Mouse (Mus musculus) kidney, embryonic 14.5 days (tissue): ENCODE data around the gene Ints13. TPM values are rescaled to one million over a fixed set of nuclear protein-coding genes. Genes with fewer than 3 reads are reported as not detected.

Experiments used
- ATAC-seq: fragments of 200-750 bp; cut with Nextera tagmentation; 2 replicates; pipeline ENCODE4 v1.8.0; 2017; ENCODE audit warnings: moderate number of reproducible peaks, mild to moderate bottlenecking, moderate TSS enrichment, moderate library complexity; ENCODE audit not compliant: low FRiP score, low TSS enrichment
- H3K27ac ChIP-seq: fragments of 300-500 bp; sonication (generic); 2 replicates; pipeline ENCODE4 v1.5.1; 2014; ENCODE audit warnings: low read depth, mild to moderate bottlenecking, low read length, moderate library complexity, mixed read lengths
- H3K27me3 ChIP-seq: fragments of 300-500 bp; sonication (generic); 2 replicates; pipeline ENCODE4 v1.6.1; 2014; ENCODE audit warnings: mild to moderate bottlenecking, low read length; ENCODE audit not compliant: control insufficient read depth, insufficient read depth
- H3K36me3 ChIP-seq: fragments of 300-500 bp; sonication (generic); 2 replicates; pipeline ENCODE4 v1.6.1; 2014; ENCODE audit warnings: low read length, mixed read lengths; ENCODE audit not compliant: control insufficient read depth, insufficient read depth
- H3K4me1 ChIP-seq: fragments of 300-500 bp; sonication (generic); 2 replicates; pipeline ENCODE4 v1.6.1; 2014; ENCODE audit warnings: low read length, mixed read lengths; ENCODE audit not compliant: control insufficient read depth, insufficient read depth
- H3K4me2 ChIP-seq: fragments of 300-500 bp; sonication (generic); replicated peaks from 2 replicates; pipeline ENCODE4 v1.6.1; 2014; ENCODE audit warnings: low read depth, mild to moderate bottlenecking, low read length
- H3K4me3 ChIP-seq: fragments of 300-500 bp; sonication (generic); 2 replicates; pipeline ENCODE4 v1.5.1; 2014; ENCODE audit warnings: mild to moderate bottlenecking, low read length
- H3K9ac ChIP-seq: fragments of 300-500 bp; sonication (generic); 2 replicates; pipeline ENCODE4 v1.6.1; 2014; ENCODE audit warnings: low read depth, mild to moderate bottlenecking, low read length, moderate library complexity
- H3K9me3 ChIP-seq: fragments of 300-500 bp; sonication (generic); 2 replicates; pipeline ENCODE4 v1.6.1; 2016; ENCODE audit warnings: low read length; ENCODE audit not compliant: control insufficient read depth
- WGBS: fragments of 180-500 bp; shearing (Covaris S2); extraction: QIAGEN DNeasy Blood & Tissue Kit; methylation state at CpG from one replicate; pipeline ENCODE4 v1.1.7; 2014; 5-methylcytosine and 5-hydroxymethylcytosine counted together
- polyA plus RNA-seq: library from polyadenylated mRNA; unstranded; fragments of >200 nt; fragmentation: Nextera tagmentation; extraction: Ambion mirVana; gene quantifications from 2 replicates; pipeline ENCODE4 v1.2.1, GENCODE M21; 2014

Ints13 gene
- polyA plus RNA-seq, 1 experiment from 2014 or later: 73.9 TPM

GRCm38 (mm10) chr6:146533146-146533545 lies 44.5 kb downstream of the Ints13 start:
- no peak for ATAC-seq
- Histone ChIP-seq H3K4me1 (peaks cover 4% of the 10 kb centered on the region; the same call in 1 of the 2 replicates), H3K9ac (no peak overlapping the region), H3K36me3 (no peaks in the 10 kb centered on the region), H3K27ac (no peak overlapping the region), H3K4me3 (no peak overlapping the region), H3K4me2 (no peak overlapping the region), H3K9me3 (0 out of 2 replicates have a peak, but pooled peaks cover 3% of the 10 kb centered on the region), H3K27me3 (no peaks in the 10 kb centered on the region)
- WGBS: 60% methylated on average over 4 of the region's 4 CpGs

GRCm38 (mm10) chr6:146530769-146531168 lies 46.9 kb downstream of the Ints13 start:
- Histone ChIP-seq H3K27me3 (no peaks in the 10 kb centered on the region), H3K27ac (no peak overlapping the region), H3K4me2 (no peak overlapping the region), H3K4me1 (peaks cover 4% of the 10 kb centered on the region; the same call in 1 of the 2 replicates), H3K9me3 (no peaks in the 10 kb centered on the region), H3K4me3 (no peak overlapping the region), H3K9ac (no peak overlapping the region), H3K36me3 (no peaks in the 10 kb centered on the region)
- 6% methylated on average over 5 of the region's 5 CpGs for WGBS
- ATAC-seq: peak; percentile 92

GRCm38 (mm10) chr6:146530363-146530762 lies 47.3 kb downstream of the Ints13 start:
- H3K4me3 ChIP-seq: no peak overlapping the region
- no peak overlapping the region for H3K4me2 ChIP-seq
- peaks cover 4% of the 10 kb centered on the region; the same call in 1 of the 2 replicates for H3K4me1 ChIP-seq
- no peaks in the 10 kb centered on the region for H3K36me3 ChIP-seq
- WGBS: 16% methylated on average over 7 of the region's 7 CpGs
- no peak overlapping the region for H3K9ac ChIP-seq
- no peaks in the 10 kb centered on the region for H3K9me3 ChIP-seq
- no peaks in the 10 kb centered on the region for H3K27me3 ChIP-seq
- peak overlapping the region; percentile 48; the same call in 1 of the 2 replicates for H3K27ac ChIP-seq
- peak; percentile 67 for ATAC-seq

- H3K9me3 ChIP-seq: peaks cover 5% of the 10 kb centered on the region; the same call in 1 of the 2 replicates
- no peak for ATAC-seq
- no peak overlapping the region for H3K27ac ChIP-seq
Observed at GRCm38 (mm10) chr6:146527537-146527936, 50.1 kb downstream of the Ints13 start.

GRCm38 (mm10) chr6:146525500-146525899 lies 52.1 kb downstream of the Ints13 start:
- H3K9ac ChIP-seq: no peak overlapping the region
- 72% methylated on average over 2 of the region's 2 CpGs for WGBS
- no peak overlapping the region for H3K4me3 ChIP-seq
- H3K9me3 ChIP-seq: peaks cover 5% of the 10 kb centered on the region; the same call in 1 of the 2 replicates
- no peaks in the 10 kb centered on the region for H3K27me3 ChIP-seq
- peaks cover 4% of the 10 kb centered on the region; the same call in 1 of the 2 replicates for H3K4me1 ChIP-seq
- H3K36me3 ChIP-seq: no peaks in the 10 kb centered on the region
- H3K4me2 ChIP-seq: no peak overlapping the region
- no peak for ATAC-seq
- H3K27ac ChIP-seq: no peak overlapping the region

More at GRCm38 (mm10) chr6:146527537-146527936, 50.1 kb downstream of the Ints13 start:
- H3K9ac ChIP-seq: no peak overlapping the region
- 74% methylated on average over 2 of the region's 2 CpGs for WGBS
- no peaks in the 10 kb centered on the region for H3K36me3 ChIP-seq
- no peaks in the 10 kb centered on the region for H3K27me3 ChIP-seq
- H3K4me2 ChIP-seq: no peak overlapping the region
- peaks cover 4% of the 10 kb centered on the region; the same call in 1 of the 2 replicates for H3K4me1 ChIP-seq
- no peak overlapping the region for H3K4me3 ChIP-seq

- H3K27ac ChIP-seq: no peak overlapping the region
- no peaks in the 10 kb centered on the region for H3K36me3 ChIP-seq
- no peak overlapping the region for H3K4me3 ChIP-seq
- H3K4me2 ChIP-seq: no peak overlapping the region
- no peak overlapping the region for H3K9ac ChIP-seq
- H3K27me3 ChIP-seq: no peaks in the 10 kb centered on the region
- H3K4me1 ChIP-seq: no peaks in the 10 kb centered on the region
- H3K9me3 ChIP-seq: peaks cover 5% of the 10 kb centered on the region; the same call in 1 of the 2 replicates
- WGBS: 84% methylated on average over 5 of the region's 5 CpGs
- no peak for ATAC-seq
Observed at GRCm38 (mm10) chr6:146521456-146522245, 56.0 kb downstream of the Ints13 start.

- peaks cover 2% of the 10 kb centered on the region; the same call in 1 of the 2 replicates for H3K4me1 ChIP-seq
- no peak overlapping the region for H3K9ac ChIP-seq
- H3K27ac ChIP-seq: no peak overlapping the region
- peaks cover 5% of the 10 kb centered on the region; the same call in 1 of the 2 replicates for H3K9me3 ChIP-seq
- H3K4me3 ChIP-seq: no peak overlapping the region
- H3K36me3 ChIP-seq: no peaks in the 10 kb centered on the region
- no peak for ATAC-seq
- H3K27me3 ChIP-seq: no peaks in the 10 kb centered on the region
- H3K4me2 ChIP-seq: no peak overlapping the region
- WGBS: 59% methylated on average over 2 of the region's 2 CpGs
Observed at GRCm38 (mm10) chr6:146519019-146519418, 58.6 kb downstream of the Ints13 start.

GRCm38 (mm10) chr6:146515936-146516335 lies 61.7 kb downstream of the Ints13 start:
- peaks cover 4% of the 10 kb centered on the region; the same call in 1 of the 2 replicates for H3K4me1 ChIP-seq
- no peak for ATAC-seq
- H3K36me3 ChIP-seq: no peaks in the 10 kb centered on the region
- no peaks in the 10 kb centered on the region for H3K9me3 ChIP-seq
- 50% methylated on average over 6 of the region's 6 CpGs for WGBS
- H3K27ac ChIP-seq: no peak overlapping the region
- H3K4me3 ChIP-seq: no peak overlapping the region
- H3K27me3 ChIP-seq: no peaks in the 10 kb centered on the region
- no peak overlapping the region for H3K4me2 ChIP-seq
- H3K9ac ChIP-seq: no peak overlapping the region

GRCm38 (mm10) chr6:146514531-146514948 lies 63.1 kb downstream of the Ints13 start:
- Histone ChIP-seq H3K27me3 (no peaks in the 10 kb centered on the region), H3K4me3 (no peak overlapping the region), H3K4me1 (peaks cover 4% of the 10 kb centered on the region; the same call in 1 of the 2 replicates), H3K9me3 (no peaks in the 10 kb centered on the region), H3K4me2 (no peak overlapping the region), H3K9ac (no peak overlapping the region), H3K36me3 (no peaks in the 10 kb centered on the region), H3K27ac (no peak overlapping the region)
- 39% methylated on average over 7 of the region's 7 CpGs for WGBS
- peak; percentile 61 for ATAC-seq
